Mouse (Mus musculus) testis, adult 10 weeks (tissue): Measurements from ENCODE around the gene Gm49340. TPM values are rescaled to one million over a fixed set of nuclear protein-coding genes. Genes with fewer than 3 reads are reported as not detected.

ENCODE experiments used
- polyA plus RNA-seq: library from polyadenylated mRNA; stranded (reverse); fragments of 350-450 nt; fragmentation: Illumina TruSeq; extraction: RNeasy Lipid Tissue Mini Kit (QIAGEN cat#74804); gene quantifications from one replicate; pipeline ENCODE4 v1.2.3, GENCODE M21; 2014; ENCODE audit warnings: low read depth, low replicate concordance

The Gm49340 gene
- polyA plus RNA-seq = 1.1 TPM

GRCm38 (mm10) chr11:73329442-73329841 lies at the start of gene Gm49340, which contains the start of the genes Aspa and Spata22:
Gm49340 (plus strand) TSS chr11:73329741.
Aspa (minus strand) TSS chr11:73329596.
Spata22 (plus strand) TSS chr11:73329741.

GRCm38 (mm10) chr11:73350483-73350882 lies 20.9 kb downstream of the Gm49340 start, which contains the start of gene Olfr20:
Olfr20 (plus strand) TSS chr11:73350783.

GRCm38 (mm10) chr11:73370946-73371345 lies 41.4 kb downstream of the Gm49340 start, which contains the start of gene Olfr376:
Olfr376 (plus strand) TSS chr11:73371246.

GRCm38 (mm10) chr11:73399514-73399913 lies 70.0 kb downstream of the Gm49340 start, which contains the start of gene Olfr1:
Olfr1 (minus strand) TSS chr11:73399614.

Other genes starting within 250 kb of the Gm49340 start
- 16.8 TPM for gene Itgae, start 239.2 kb upstream of the Gm49340 start, polyA plus RNA-seq
- gene Haspin, start 191.4 kb upstream of the Gm49340 start, polyA plus RNA-seq = 592 TPM
- gene P2rx5, start 169.3 kb upstream of the Gm49340 start, polyA plus RNA-seq = 0.14 TPM
- gene Emc6, start 152.7 kb upstream of the Gm49340 start, polyA plus RNA-seq = 20.7 TPM
- 3.7 TPM for gene Tax1bp3, start 152.7 kb upstream of the Gm49340 start, polyA plus RNA-seq
- gene Ctns, start 130.7 kb upstream of the Gm49340 start, polyA plus RNA-seq = 9.0 TPM
- gene Shpk, start 130.3 kb upstream of the Gm49340 start, polyA plus RNA-seq = 0.88 TPM
- 1.5 TPM for gene Trpv1, start 95.4 kb upstream of the Gm49340 start, polyA plus RNA-seq
- gene Trpv3, start 62.4 kb upstream of the Gm49340 start, polyA plus RNA-seq = 0.20 TPM
- 14.4 TPM for gene Aspa, start 145 bp upstream of the Gm49340 start, polyA plus RNA-seq
- gene Spata22, start within 50 bp of the Gm49340 start, polyA plus RNA-seq = 86.0 TPM
- gene Olfr20, start 21.0 kb downstream of the Gm49340 start, polyA plus RNA-seq = not detected
- gene Olfr376, start 41.5 kb downstream of the Gm49340 start, polyA plus RNA-seq = not detected
- gene Olfr1, start 69.9 kb downstream of the Gm49340 start, polyA plus RNA-seq = not detected
- not detected for gene Olfr378, start 98.7 kb downstream of the Gm49340 start, polyA plus RNA-seq
- not detected for gene Olfr380, start 127.8 kb downstream of the Gm49340 start, polyA plus RNA-seq
- not detected for gene Olfr381, start 161.9 kb downstream of the Gm49340 start, polyA plus RNA-seq
- gene Olfr382, start 187.5 kb downstream of the Gm49340 start, polyA plus RNA-seq = not detected